Mouse (Mus musculus) gonadal fat pad, adult 2 months (tissue): ENCODE measurements around the gene Zar1l. TPM values are rescaled to one million over a fixed set of nuclear protein-coding genes. Genes with fewer than 3 reads are reported as not detected.
"Not testable (repeated sequence)": the region's sequence is repeated elsewhere in the genome, so short reads cannot be mapped to it uniquely, and the experiment has no call there.

Source experiments
- DNase-seq: peaks from one replicate; pipeline ENCODE4 v3.0.0-alpha.2; 2012; ENCODE audit warnings: low read depth
- polyA plus RNA-seq: library from polyadenylated mRNA; depleted of rRNA; stranded (reverse); fragments of >200 nt; gene quantifications from 2 replicates; pipeline ENCODE4 v1.2.3, GENCODE M21; 2012; rRNA removed

The Zar1l gene
- not detected in 2 replicates for polyA plus RNA-seq

GRCm38 (mm10) chr5:150518064-150518463 is at the start of gene Zar1l:
TSS of gene Zar1l (minus strand) at chr5:150518164.
- DNase-seq, result no peak

- DNase-seq, result no peak
Measured at GRCm38 (mm10) chr5:150566971-150567370, 49.0 kb upstream of the Zar1l start.

GRCm38 (mm10) chr5:150566226-150566625 is 48.3 kb upstream of the Zar1l start:
- DNase-seq, result no peak

- no peak for DNase-seq
Measured at GRCm38 (mm10) chr5:150564426-150564825, 46.5 kb upstream of the Zar1l start.

GRCm38 (mm10) chr5:150561783-150562182 is 43.8 kb upstream of the Zar1l start:
- DNase-seq, result no peak

GRCm38 (mm10) chr5:150561376-150561775 is 43.4 kb upstream of the Zar1l start:
- no peak for DNase-seq

GRCm38 (mm10) chr5:150560851-150561250 is 42.9 kb upstream of the Zar1l start:
- no peak for DNase-seq

GRCm38 (mm10) chr5:150559519-150560103 is 41.6 kb upstream of the Zar1l start:
- no peak for DNase-seq

- no peak for DNase-seq
Measured at GRCm38 (mm10) chr5:150551637-150552036, 33.7 kb upstream of the Zar1l start.

GRCm38 (mm10) chr5:150543184-150543583 is 25.2 kb upstream of the Zar1l start:
- no peak for DNase-seq

- no peak for DNase-seq
Measured at GRCm38 (mm10) chr5:150541302-150541701, 23.3 kb upstream of the Zar1l start.

GRCm38 (mm10) chr5:150525239-150525638 is 7.3 kb upstream of the Zar1l start:
- DNase-seq, result no peak

- DNase-seq, result no peak
Measured at GRCm38 (mm10) chr5:150522867-150523234, 4.9 kb upstream of the Zar1l start.

- no peak for DNase-seq
Measured at GRCm38 (mm10) chr5:150521937-150522866, 4.2 kb upstream of the Zar1l start, which contains the start of gene Brca2. TSS of gene Brca2 (plus strand) at chr5:150522630.

GRCm38 (mm10) chr5:150519551-150519950 is 1.6 kb upstream of the Zar1l start:
- DNase-seq, result no peak

GRCm38 (mm10) chr5:150514027-150514426 is 3.9 kb downstream of the Zar1l start:
- DNase-seq, result no peak

GRCm38 (mm10) chr5:150513264-150513663 is 4.7 kb downstream of the Zar1l start:
- DNase-seq, result no peak

- no peak for DNase-seq
Measured at GRCm38 (mm10) chr5:150510451-150511225, 7.3 kb downstream of the Zar1l start.

GRCm38 (mm10) chr5:150495792-150496191 is 22.2 kb downstream of the Zar1l start:
- no peak for DNase-seq

GRCm38 (mm10) chr5:150491573-150492173 is 26.3 kb downstream of the Zar1l start:
- DNase-seq, result not testable (repeated sequence)

GRCm38 (mm10) chr5:150490821-150491220 is 27.1 kb downstream of the Zar1l start:
- no peak for DNase-seq

GRCm38 (mm10) chr5:150490285-150490684 is 27.7 kb downstream of the Zar1l start:
- no peak for DNase-seq
